Mouse (Mus musculus) forebrain, embryonic 16.5 days (tissue): ENCODE measurements around the gene Noc3l. TPM values are rescaled to one million over a fixed set of nuclear protein-coding genes. Genes with fewer than 3 reads are reported as not detected.

Experiments used
- ATAC-seq: fragments of 200-750 bp; cut with Nextera tagmentation; 2 replicates; pipeline ENCODE4 v1.8.0; 2017; ENCODE audit warnings: mild to moderate bottlenecking, moderate library complexity
- H3K27ac ChIP-seq: fragments of 300-500 bp; sonication (generic); 2 replicates; pipeline ENCODE4 v1.5.1; 2014; ENCODE audit warnings: low read length, control low read depth
- H3K27me3 ChIP-seq: fragments of 300-500 bp; sonication (generic); replicated peaks from 2 replicates; pipeline ENCODE4 v1.6.1; 2014; ENCODE audit warnings: low read length; ENCODE audit not compliant: control insufficient read depth, insufficient read depth
- H3K36me3 ChIP-seq: fragments of 300-500 bp; sonication (generic); 2 replicates; pipeline ENCODE4 v1.6.1; 2014; ENCODE audit not compliant: control insufficient read depth, insufficient read depth
- H3K4me1 ChIP-seq: fragments of 300-500 bp; sonication (generic); replicated peaks from 2 replicates; pipeline ENCODE4 v1.6.1; 2014; ENCODE audit warnings: low read length; ENCODE audit not compliant: control insufficient read depth, insufficient read depth
- H3K4me2 ChIP-seq: fragments of 300-500 bp; sonication (generic); 2 replicates; pipeline ENCODE4 v1.6.1; 2014; ENCODE audit warnings: mild to moderate bottlenecking, low read length, control low read depth
- H3K4me3 ChIP-seq: fragments of 300-500 bp; sonication (generic); replicated peaks from 2 replicates; pipeline ENCODE4 v1.5.1; 2014; ENCODE audit warnings: mild to moderate bottlenecking, low read length, control low read depth
- H3K9ac ChIP-seq: fragments of 300-500 bp; sonication (generic); replicated peaks from 2 replicates; pipeline ENCODE4 v1.6.1; 2014; ENCODE audit warnings: low read depth, low read length, control low read depth
- H3K9me3 ChIP-seq: fragments of 300-500 bp; sonication (generic); 2 replicates; pipeline ENCODE4 v1.6.1; 2016; ENCODE audit warnings: low read length; ENCODE audit not compliant: control insufficient read depth
- WGBS: fragments of 180-500 bp; shearing (Covaris S2); extraction: QIAGEN DNeasy Blood & Tissue Kit; methylation state at CpG from one replicate; pipeline ENCODE4 v1.1.7; 2014; 5-methylcytosine and 5-hydroxymethylcytosine counted together
- polyA plus RNA-seq: library from polyadenylated mRNA; unstranded; fragments of >200 nt; fragmentation: Nextera tagmentation; extraction: Ambion mirVana; gene quantifications from 2 replicates; pipeline ENCODE4 v1.2.1, GENCODE M21; 2015

Gene Noc3l
- polyA plus RNA-seq, 1 experiment from 2014 or later = 6.8 TPM

GRCm38 (mm10) chr19:38820186-38820804, 1.3 kb upstream of the Noc3l start:
- Histone ChIP-seq H3K4me1 (peaks cover 15% of the 10 kb centered on the region), H3K36me3 (peaks cover 3% of the 10 kb centered on the region), H3K27me3 (no peaks in the 10 kb centered on the region), H3K4me2 (no peak overlapping the region), H3K9ac (no peak overlapping the region), H3K9me3 (no peaks in the 10 kb centered on the region), H3K27ac (no peak overlapping the region), H3K4me3 (no peak overlapping the region)
- ATAC-seq = no peak
- WGBS = 92% methylated on average over 4 of the region's 4 CpGs

GRCm38 (mm10) chr19:38819427-38819802, 378 bp upstream of the Noc3l start:
- WGBS = 12% methylated on average over 16 of the region's 16 CpGs
- H3K27ac ChIP-seq = peak overlapping the region; percentile 31; the same call in 1 of the 2 replicates

DNA sequence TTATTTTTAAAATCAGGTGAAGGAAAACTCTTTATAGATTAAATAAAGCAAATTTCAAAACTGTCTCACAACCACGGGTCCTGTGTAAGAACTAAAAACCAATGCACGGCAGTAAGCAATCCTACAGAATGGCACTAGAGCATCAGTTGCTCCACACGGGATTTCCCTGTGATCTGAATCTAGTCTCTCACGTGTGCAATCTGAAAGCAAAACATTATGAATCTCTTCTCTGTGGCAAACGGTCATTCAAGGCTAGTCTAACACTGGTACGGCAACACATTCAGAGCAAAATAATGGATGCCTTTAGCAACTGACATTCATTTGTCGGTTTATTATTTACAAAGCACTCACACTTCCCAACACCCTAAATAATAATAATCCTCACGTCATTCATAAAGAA, 846 bp downstream of the Noc3l start:
- H3K27ac ChIP-seq = no peak overlapping the region
- H3K9ac ChIP-seq = peak overlapping the region; percentile 79
- H3K4me1 ChIP-seq = peaks cover 15% of the 10 kb centered on the region
- no peaks in the 10 kb centered on the region for H3K9me3 ChIP-seq
- no peak for ATAC-seq
- peak overlapping the region; percentile 66 for H3K4me3 ChIP-seq
- peaks cover 16% of the 10 kb centered on the region for H3K36me3 ChIP-seq
- H3K27me3 ChIP-seq = no peaks in the 10 kb centered on the region
- WGBS = 43% methylated on average over 8 of the region's 8 CpGs
- H3K4me2 ChIP-seq = peak overlapping the region; percentile 82

More at GRCm38 (mm10) chr19:38819427-38819802, 378 bp upstream of the Noc3l start:
- Histone ChIP-seq H3K9ac (peak overlapping the region; percentile 79), H3K4me3 (peak overlapping the region; percentile 66), H3K4me2 (peak overlapping the region; percentile 82), H3K9me3 (no peaks in the 10 kb centered on the region), H3K4me1 (peaks cover 15% of the 10 kb centered on the region), H3K36me3 (peaks cover 9% of the 10 kb centered on the region), H3K27me3 (no peaks in the 10 kb centered on the region)
- ATAC-seq = peak; percentile 72

GRCm38 (mm10) chr19:38798801-38799200, 20.2 kb downstream of the Noc3l start:
- no peak for ATAC-seq
- Histone ChIP-seq H3K4me1 (no peaks in the 10 kb centered on the region), H3K36me3 (peaks cover 33% of the 10 kb centered on the region), H3K27me3 (no peaks in the 10 kb centered on the region), H3K9ac (no peak overlapping the region), H3K4me3 (no peak overlapping the region), H3K27ac (no peak overlapping the region), H3K9me3 (no peaks in the 10 kb centered on the region), H3K4me2 (no peak overlapping the region)
- WGBS = 89% methylated on average over 6 of the region's 6 CpGs

DNA sequence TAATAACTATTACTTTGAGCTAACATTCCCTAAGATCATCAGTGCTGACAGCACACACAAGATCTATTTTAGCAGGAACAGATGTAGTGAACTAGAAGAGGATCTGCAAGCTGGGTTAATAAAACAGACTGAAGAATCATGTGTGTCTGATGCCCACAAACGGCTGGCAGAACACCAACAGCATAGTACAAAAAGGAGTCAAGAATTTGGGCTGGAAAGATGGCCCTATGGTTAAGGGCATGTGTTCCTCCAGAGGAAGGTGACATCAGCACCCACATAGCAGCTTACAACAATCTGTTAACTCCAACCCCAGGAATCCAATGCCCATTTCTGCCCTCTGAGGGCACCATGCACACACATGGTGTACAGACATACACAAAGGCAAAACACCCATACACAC, 20.7 kb downstream of the Noc3l start:
- ATAC-seq = no peak
- Histone ChIP-seq H3K4me3 (no peak overlapping the region), H3K4me1 (no peaks in the 10 kb centered on the region), H3K9ac (no peak overlapping the region), H3K9me3 (no peaks in the 10 kb centered on the region), H3K4me2 (no peak overlapping the region), H3K36me3 (peaks cover 28% of the 10 kb centered on the region), H3K27ac (no peak overlapping the region), H3K27me3 (no peaks in the 10 kb centered on the region)
- WGBS = 91% methylated on average over 1 of the region's 1 CpGs

GRCm38 (mm10) chr19:38796546-38796945, 22.5 kb downstream of the Noc3l start:
- 85% methylated on average over 5 of the region's 5 CpGs for WGBS
- H3K27ac ChIP-seq = no peak overlapping the region
- no peaks in the 10 kb centered on the region for H3K4me1 ChIP-seq
- H3K9ac ChIP-seq = no peak overlapping the region
- H3K36me3 ChIP-seq = peaks cover 35% of the 10 kb centered on the region
- no peaks in the 10 kb centered on the region for H3K9me3 ChIP-seq
- no peak overlapping the region for H3K4me3 ChIP-seq
- no peaks in the 10 kb centered on the region for H3K27me3 ChIP-seq
- no peak overlapping the region for H3K4me2 ChIP-seq
- no peak for ATAC-seq

- no peaks in the 10 kb centered on the region for H3K27me3 ChIP-seq
- no peak overlapping the region for H3K4me3 ChIP-seq
- H3K4me1 ChIP-seq = no peaks in the 10 kb centered on the region
- ATAC-seq = no peak
- 79% methylated on average over 7 of the region's 7 CpGs for WGBS
- peaks cover 47% of the 10 kb centered on the region for H3K36me3 ChIP-seq
- no peaks in the 10 kb centered on the region for H3K9me3 ChIP-seq
- H3K4me2 ChIP-seq = no peak overlapping the region
- H3K27ac ChIP-seq = no peak overlapping the region
- no peak overlapping the region for H3K9ac ChIP-seq
Measured at GRCm38 (mm10) chr19:38793563-38794045, 25.4 kb downstream of the Noc3l start.

DNA sequence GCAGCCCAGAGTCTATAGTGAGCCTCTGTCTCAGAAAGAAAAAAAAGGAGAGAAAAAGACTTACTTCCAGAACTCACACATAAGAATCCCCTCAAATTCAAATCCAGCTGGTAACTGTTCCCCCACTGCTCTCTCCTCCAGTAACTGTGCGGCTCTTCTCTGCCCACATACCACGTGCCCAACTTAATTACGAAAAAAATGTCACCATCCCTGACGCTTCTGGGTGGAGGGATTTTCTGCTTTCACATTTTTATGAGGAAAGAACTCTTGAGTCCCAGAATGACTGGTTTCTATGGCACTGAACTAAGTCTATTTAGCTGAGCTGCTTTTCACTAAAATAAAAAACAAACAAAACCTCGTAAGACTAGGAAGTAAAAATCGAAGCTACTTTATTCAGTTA, 31.3 kb downstream of the Noc3l start:
- peaks cover 22% of the 10 kb centered on the region for H3K36me3 ChIP-seq
- no peak overlapping the region for H3K4me2 ChIP-seq
- H3K27ac ChIP-seq = no peak overlapping the region
- H3K9ac ChIP-seq = no peak overlapping the region
- no peak overlapping the region for H3K4me3 ChIP-seq
- no peaks in the 10 kb centered on the region for H3K4me1 ChIP-seq
- H3K9me3 ChIP-seq = no peaks in the 10 kb centered on the region
- no peaks in the 10 kb centered on the region for H3K27me3 ChIP-seq
- WGBS = 90% methylated on average over 6 of the region's 6 CpGs
- no peak for ATAC-seq

GRCm38 (mm10) chr19:38783542-38783941, 35.5 kb downstream of the Noc3l start:
- H3K36me3 ChIP-seq = peaks cover 3% of the 10 kb centered on the region
- H3K4me3 ChIP-seq = no peak overlapping the region
- no peak overlapping the region for H3K27ac ChIP-seq
- H3K4me2 ChIP-seq = no peak overlapping the region
- H3K27me3 ChIP-seq = no peaks in the 10 kb centered on the region
- no peak for ATAC-seq
- no peaks in the 10 kb centered on the region for H3K9me3 ChIP-seq
- no peak overlapping the region for H3K9ac ChIP-seq
- H3K4me1 ChIP-seq = no peaks in the 10 kb centered on the region
- 92% methylated on average over 9 of the region's 9 CpGs for WGBS

DNA sequence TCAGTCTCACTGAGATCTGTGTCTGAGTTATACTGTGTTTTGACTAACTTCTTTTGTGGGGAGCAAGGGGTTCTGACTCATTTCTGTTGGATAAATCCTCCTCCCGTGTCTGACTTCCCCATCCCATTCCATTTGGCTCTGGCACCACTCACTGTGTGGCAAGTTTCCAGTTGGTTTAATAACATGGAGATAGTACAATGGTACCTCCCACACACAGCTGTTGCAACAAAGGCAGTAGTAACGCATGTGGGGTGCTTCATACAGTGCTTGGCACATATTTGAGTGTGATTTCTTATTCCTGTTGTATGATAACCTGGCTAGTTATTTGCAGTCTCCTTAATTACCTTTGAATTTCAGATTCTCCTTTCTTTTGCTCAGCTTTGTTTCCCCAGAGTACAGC, 40.2 kb downstream of the Noc3l start:
- Histone ChIP-seq H3K4me2 (no peak overlapping the region), H3K27ac (no peak overlapping the region), H3K4me1 (no peaks in the 10 kb centered on the region), H3K4me3 (no peak overlapping the region), H3K27me3 (no peaks in the 10 kb centered on the region), H3K36me3 (no peaks in the 10 kb centered on the region; the same call in 1 of the 2 replicates), H3K9me3 (no peaks in the 10 kb centered on the region), H3K9ac (no peak overlapping the region)
- WGBS = 60% methylated on average over 2 of the region's 2 CpGs
- ATAC-seq = no peak
